Mouse (Mus musculus): Measurements from ENCODE around the gene Grid2. TPM values are rescaled to one million over a fixed set of nuclear protein-coding genes. Genes with fewer than 3 reads are reported as not detected.

Gene Grid2
- 0.51 and 0.90 TPM in 2 replicates for polyA plus RNA-seq (2014; fragmentation: Nextera tagmentation; extraction: Ambion mirVana)

- peak within 1 kb of the TSS; percentile 66 for H3K4me3 ChIP-seq (ENCODE audit: low read depth, low read length)
- WGBS: under 1% methylated on average over 56 of the region's 71 CpGs
- ATAC-seq (replicated peaks; ENCODE audit: low FRiP score): peak; percentile 76
- peak within 1 kb of the TSS; percentile 75 for H3K9ac ChIP-seq (ENCODE audit: low read length)
- no peak within 1 kb of the TSS for H3K27ac ChIP-seq (ENCODE audit: low read depth, low read length)
- H3K4me1 ChIP-seq (replicated peaks; ENCODE audit: control insufficient read depth, insufficient read depth, low read length): no peaks in the 10 kb centered on the region
- H3K9me3 ChIP-seq (ENCODE audit: control insufficient read depth, low read length): no peaks in the 10 kb centered on the region
- H3K27me3 ChIP-seq (ENCODE audit: control insufficient read depth, insufficient read depth, low read length): no peaks in the 10 kb centered on the region; the same call in 1 of the 2 replicates
- peak within 1 kb of the TSS; percentile 88 for H3K4me2 ChIP-seq (ENCODE audit: low read depth, low read length, severe bottlenecking)
- DNase-seq (ENCODE audit: low spot score): peak; percentile 74
- H3K36me3 ChIP-seq (ENCODE audit: control insufficient read depth, insufficient read depth, low read length): no peaks in the 10 kb centered on the region
These were observed at the start of gene Grid2 for GRCm38 (mm10) chr6:63255826-63256555. Grid2 (plus strand) TSS chr6:63255876.

GRCm38 (mm10) chr6:63250738-63251137 is 4.9 kb upstream of the Grid2 start:
- DNase-seq (ENCODE audit: low spot score): no peak
- H3K27ac ChIP-seq (ENCODE audit: low read depth, low read length): no peak overlapping the region
- no peaks in the 10 kb centered on the region for H3K9me3 ChIP-seq (ENCODE audit: control insufficient read depth, low read length)
- no peaks in the 10 kb centered on the region for H3K36me3 ChIP-seq (ENCODE audit: control insufficient read depth, insufficient read depth, low read length)
- no peak overlapping the region for H3K4me3 ChIP-seq (ENCODE audit: low read depth, low read length)
- H3K4me1 ChIP-seq (replicated peaks; ENCODE audit: control insufficient read depth, insufficient read depth, low read length): no peaks in the 10 kb centered on the region
- ATAC-seq (replicated peaks; ENCODE audit: low FRiP score): no peak
- H3K4me2 ChIP-seq (ENCODE audit: low read depth, low read length, severe bottlenecking): no peak overlapping the region
- H3K9ac ChIP-seq (ENCODE audit: low read length): no peak overlapping the region
- H3K27me3 ChIP-seq (ENCODE audit: control insufficient read depth, insufficient read depth, low read length): no peaks in the 10 kb centered on the region; the same call in 1 of the 2 replicates

- under 1% methylated on average over 49 of the region's 49 CpGs for WGBS
- H3K27ac ChIP-seq (ENCODE audit: low read depth, low read length): no peak overlapping the region
- ATAC-seq (replicated peaks; ENCODE audit: low FRiP score) (peak; percentile 70), DNase-seq (ENCODE audit: low spot score) (peak; percentile 73)
- H3K4me1 ChIP-seq (replicated peaks; ENCODE audit: control insufficient read depth, insufficient read depth, low read length): no peaks in the 10 kb centered on the region
- H3K9ac ChIP-seq (ENCODE audit: low read length): peak overlapping the region; percentile 75
- H3K9me3 ChIP-seq (ENCODE audit: control insufficient read depth, low read length): no peaks in the 10 kb centered on the region
- H3K4me3 ChIP-seq (ENCODE audit: low read depth, low read length): peak overlapping the region; percentile 66
- H3K36me3 ChIP-seq (ENCODE audit: control insufficient read depth, insufficient read depth, low read length): no peaks in the 10 kb centered on the region
- no peaks in the 10 kb centered on the region; the same call in 1 of the 2 replicates for H3K27me3 ChIP-seq (ENCODE audit: control insufficient read depth, insufficient read depth, low read length)
- peak overlapping the region; percentile 88 for H3K4me2 ChIP-seq (ENCODE audit: low read depth, low read length, severe bottlenecking)
These were observed 1.1 kb downstream of the Grid2 start for GRCm38 (mm10) chr6:63256556-63257405.

GRCm38 (mm10) chr6:63257406-63257845 is 1.8 kb downstream of the Grid2 start:
- no peaks in the 10 kb centered on the region for H3K36me3 ChIP-seq (ENCODE audit: control insufficient read depth, insufficient read depth, low read length)
- peak; percentile 63 for ATAC-seq (replicated peaks; ENCODE audit: low FRiP score)
- no peaks in the 10 kb centered on the region for H3K9me3 ChIP-seq (ENCODE audit: control insufficient read depth, low read length)
- WGBS: 0% methylated on average over 41 of the region's 42 CpGs
- DNase-seq (ENCODE audit: low spot score): peak; percentile 84
- H3K4me3 ChIP-seq (ENCODE audit: low read depth, low read length): peak overlapping the region; percentile 66
- no peaks in the 10 kb centered on the region for H3K4me1 ChIP-seq (replicated peaks; ENCODE audit: control insufficient read depth, insufficient read depth, low read length)
- peak overlapping the region; percentile 88 for H3K4me2 ChIP-seq (ENCODE audit: low read depth, low read length, severe bottlenecking)
- H3K27ac ChIP-seq (ENCODE audit: low read depth, low read length): no peak overlapping the region
- peak overlapping the region; percentile 75 for H3K9ac ChIP-seq (ENCODE audit: low read length)
- no peaks in the 10 kb centered on the region; the same call in 1 of the 2 replicates for H3K27me3 ChIP-seq (ENCODE audit: control insufficient read depth, insufficient read depth, low read length)

GRCm38 (mm10) chr6:63257876-63258275 is 2.2 kb downstream of the Grid2 start:
- Histone ChIP-seq H3K9me3 (ENCODE audit: control insufficient read depth, low read length) (no peaks in the 10 kb centered on the region), H3K4me2 (ENCODE audit: low read depth, low read length, severe bottlenecking) (peak overlapping the region; percentile 88), H3K9ac (ENCODE audit: low read length) (no peak overlapping the region; the same call in 1 of the 2 replicates), H3K36me3 (ENCODE audit: control insufficient read depth, insufficient read depth, low read length) (no peaks in the 10 kb centered on the region), H3K27me3 (ENCODE audit: control insufficient read depth, insufficient read depth, low read length) (no peaks in the 10 kb centered on the region; the same call in 1 of the 2 replicates), H3K27ac (ENCODE audit: low read depth, low read length) (no peak overlapping the region), H3K4me1 (replicated peaks; ENCODE audit: control insufficient read depth, insufficient read depth, low read length) (no peaks in the 10 kb centered on the region), H3K4me3 (ENCODE audit: low read depth, low read length) (peak overlapping the region; percentile 66)
- under 1% methylated on average over 11 of the region's 11 CpGs for WGBS
- ATAC-seq (replicated peaks; ENCODE audit: low FRiP score): peak; percentile 32; the same call in 1 of the 2 replicates
- DNase-seq (ENCODE audit: low spot score): peak; percentile 64

- H3K27ac ChIP-seq (ENCODE audit: low read depth, low read length): no peak overlapping the region
- no peak for ATAC-seq (replicated peaks; ENCODE audit: low FRiP score)
- 29% methylated on average over 9 of the region's 9 CpGs for WGBS
- DNase-seq (ENCODE audit: low spot score): no peak
- no peaks in the 10 kb centered on the region for H3K27me3 ChIP-seq (ENCODE audit: control insufficient read depth, insufficient read depth, low read length)
- H3K9ac ChIP-seq (ENCODE audit: low read length): no peak overlapping the region
- H3K4me3 ChIP-seq (ENCODE audit: low read depth, low read length): no peak overlapping the region
- no peaks in the 10 kb centered on the region for H3K9me3 ChIP-seq (ENCODE audit: control insufficient read depth, low read length)
- H3K36me3 ChIP-seq (ENCODE audit: control insufficient read depth, insufficient read depth, low read length): no peaks in the 10 kb centered on the region
- H3K4me2 ChIP-seq (ENCODE audit: low read depth, low read length, severe bottlenecking): no peak overlapping the region
- no peaks in the 10 kb centered on the region for H3K4me1 ChIP-seq (replicated peaks; ENCODE audit: control insufficient read depth, insufficient read depth, low read length)
These were observed 4.1 kb downstream of the Grid2 start for GRCm38 (mm10) chr6:63259764-63260163.

GRCm38 (mm10) chr6:63284419-63284818 is 28.7 kb downstream of the Grid2 start:
- no peak overlapping the region for H3K9ac ChIP-seq (ENCODE audit: low read length)
- H3K4me1 ChIP-seq (replicated peaks; ENCODE audit: control insufficient read depth, insufficient read depth, low read length): no peaks in the 10 kb centered on the region
- H3K36me3 ChIP-seq (ENCODE audit: control insufficient read depth, insufficient read depth, low read length): no peaks in the 10 kb centered on the region
- H3K9me3 ChIP-seq (ENCODE audit: control insufficient read depth, low read length): no peaks in the 10 kb centered on the region
- DNase-seq (ENCODE audit: low spot score) (no peak), ATAC-seq (replicated peaks; ENCODE audit: low FRiP score) (no peak)
- WGBS: 87% methylated on average over 1 of the region's 1 CpGs
- H3K27ac ChIP-seq (ENCODE audit: low read depth, low read length): no peak overlapping the region
- no peak overlapping the region for H3K4me2 ChIP-seq (ENCODE audit: low read depth, low read length, severe bottlenecking)
- H3K4me3 ChIP-seq (ENCODE audit: low read depth, low read length): no peak overlapping the region
- no peaks in the 10 kb centered on the region for H3K27me3 ChIP-seq (ENCODE audit: control insufficient read depth, insufficient read depth, low read length)

- H3K4me1 ChIP-seq (replicated peaks; ENCODE audit: control insufficient read depth, insufficient read depth, low read length): no peaks in the 10 kb centered on the region
- H3K27me3 ChIP-seq (ENCODE audit: control insufficient read depth, insufficient read depth, low read length): no peaks in the 10 kb centered on the region
- no peak overlapping the region for H3K4me3 ChIP-seq (ENCODE audit: low read depth, low read length)
- no peak for DNase-seq (ENCODE audit: low spot score)
- H3K4me2 ChIP-seq (ENCODE audit: low read depth, low read length, severe bottlenecking): no peak overlapping the region
- WGBS: 23% methylated on average over 3 of the region's 3 CpGs
- H3K9me3 ChIP-seq (ENCODE audit: control insufficient read depth, low read length): no peaks in the 10 kb centered on the region
- H3K27ac ChIP-seq (ENCODE audit: low read depth, low read length): no peak overlapping the region
- no peaks in the 10 kb centered on the region for H3K36me3 ChIP-seq (ENCODE audit: control insufficient read depth, insufficient read depth, low read length)
- ATAC-seq (replicated peaks; ENCODE audit: low FRiP score): no peak
- no peak overlapping the region for H3K9ac ChIP-seq (ENCODE audit: low read length)
These were observed 86.8 kb downstream of the Grid2 start for GRCm38 (mm10) chr6:63342438-63343004.

Data from forebrain, embryonic 11.5 days (tissue).